Comparison of ENCODE assay signal across 13 mouse cellular contexts in genomic region chr5:64624205-64624604, GRCm38 (mm10).
DNase-seq lines count a peak whose midpoint lies in the region; ATAC-seq lines count a peak whose summit lies in the region.
"Had no signal": no experiment of that assay in that cellular context is flagged by ENCODE, and none has a peak within 500 bp of the region (broad histone marks: within the 10 kb centered on the region; RNA-seq: fewer than 3 reads in every experiment).

No protein-coding gene starts in this region.

- H3K27ac ChIP-seq in liver, embryonic 12.5 days = peak overlapping the region; percentile 12; the same call in 1 of the 2 replicates
- no peak overlapping the region for H3K27ac ChIP-seq in liver, embryonic 11.5 days (ENCODE audit: low read depth, low read length)
- peak overlapping the region; percentile 28 for H3K27ac ChIP-seq in intestine, embryonic 14.5 days (ENCODE audit: low read depth)
- peak overlapping the region; percentile 92 for H3K27ac ChIP-seq in kidney, embryonic 16.5 days (ENCODE audit: low read length)
- H3K27ac ChIP-seq in stomach, embryonic 15.5 days = peak overlapping the region; percentile 85
- no peak overlapping the region for H3K27ac ChIP-seq in forebrain, embryonic 13.5 days
- H3K27ac ChIP-seq: embryonic facial prominence, embryonic 10.5 days; heart, embryonic 15.5 days; hindbrain, embryonic 15.5 days; liver, embryonic 14.5 days had no signal

- H3K4me2 ChIP-seq in liver, embryonic 12.5 days = no peak overlapping the region
- no peak overlapping the region for H3K4me2 ChIP-seq in liver, embryonic 11.5 days
- H3K4me2 ChIP-seq in intestine, embryonic 14.5 days (ENCODE audit: low read length) = no peak overlapping the region
- no peak overlapping the region; the same call in 1 of the 2 replicates for H3K4me2 ChIP-seq in kidney, embryonic 16.5 days (replicated peaks; ENCODE audit: low read depth, low read length)
- no peak overlapping the region for H3K4me2 ChIP-seq in stomach, embryonic 15.5 days
- H3K4me2 ChIP-seq in forebrain, embryonic 13.5 days = no peak overlapping the region
- H3K4me2 ChIP-seq: heart, embryonic 15.5 days; hindbrain, embryonic 15.5 days had no signal

- no peak overlapping the region for H3K4me3 ChIP-seq in liver, embryonic 12.5 days
- H3K4me3 ChIP-seq in liver, embryonic 11.5 days (ENCODE audit: low read depth, low read length) = no peak overlapping the region
- no peak overlapping the region for H3K4me3 ChIP-seq in intestine, embryonic 14.5 days (ENCODE audit: low read depth, low read length)
- H3K4me3 ChIP-seq in kidney, embryonic 16.5 days (ENCODE audit: low read length) = no peak overlapping the region
- H3K4me3 ChIP-seq in stomach, embryonic 15.5 days (replicated peaks) = no peak overlapping the region
- no peak overlapping the region for H3K4me3 ChIP-seq in forebrain, embryonic 13.5 days
- H3K4me3 ChIP-seq: embryonic facial prominence, embryonic 10.5 days; heart, embryonic 15.5 days; hindbrain, embryonic 15.5 days had no signal

- 70% methylated on average over 6 of the region's 6 CpGs for WGBS in liver, embryonic 12.5 days (ENCODE audit: insufficient replicate concordance)
- WGBS in liver, embryonic 11.5 days = 77% methylated on average over 6 of the region's 6 CpGs
- 61% methylated on average over 6 of the region's 6 CpGs for WGBS in intestine, embryonic 14.5 days
- WGBS in kidney, embryonic 16.5 days = 58% methylated on average over 6 of the region's 6 CpGs
- WGBS in stomach, embryonic 15.5 days = 68% methylated on average over 6 of the region's 6 CpGs
- 79% methylated on average over 6 of the region's 6 CpGs for WGBS in forebrain, embryonic 13.5 days

- ATAC-seq in liver, embryonic 12.5 days = no peak
- ATAC-seq in liver, embryonic 11.5 days (replicated peaks; ENCODE audit: low FRiP score) = no peak
- no peak for ATAC-seq in intestine, embryonic 14.5 days (replicated peaks; ENCODE audit: low FRiP score, low TSS enrichment, low read depth)
- ATAC-seq in kidney, embryonic 16.5 days (ENCODE audit: low FRiP score, low TSS enrichment) = peak; percentile 68
- ATAC-seq in stomach, embryonic 15.5 days (ENCODE audit: insufficient read depth, low FRiP score, low read depth) = peak; percentile 40; the same call in 1 of the 2 replicates
- no peak for ATAC-seq in forebrain, embryonic 13.5 days

- H3K9me3 ChIP-seq in liver, embryonic 12.5 days (replicated peaks) = no peaks in the 10 kb centered on the region
- no peaks in the 10 kb centered on the region for H3K9me3 ChIP-seq in liver, embryonic 11.5 days (ENCODE audit: control insufficient read depth, low read length)
- no peaks in the 10 kb centered on the region for H3K9me3 ChIP-seq in intestine, embryonic 14.5 days (ENCODE audit: control insufficient read depth, low read length)
- H3K9me3 ChIP-seq in kidney, embryonic 16.5 days (ENCODE audit: low read length) = no peaks in the 10 kb centered on the region
- no peaks in the 10 kb centered on the region for H3K9me3 ChIP-seq in stomach, embryonic 15.5 days
- no peaks in the 10 kb centered on the region for H3K9me3 ChIP-seq in forebrain, embryonic 13.5 days (replicated peaks)
- H3K9me3 ChIP-seq: embryonic facial prominence, embryonic 10.5 days; heart, embryonic 15.5 days; hindbrain, embryonic 15.5 days had no signal

- H3K27me3 ChIP-seq in liver, embryonic 12.5 days (replicated peaks) = peaks cover 31% of the 10 kb centered on the region
- H3K27me3 ChIP-seq in liver, embryonic 11.5 days (replicated peaks; ENCODE audit: control insufficient read depth, insufficient read depth, low read length) = peaks cover 3% of the 10 kb centered on the region; the same call in 1 of the 2 replicates
- no peaks in the 10 kb centered on the region for H3K27me3 ChIP-seq in intestine, embryonic 14.5 days (replicated peaks; ENCODE audit: control insufficient read depth, insufficient read depth, low read length)
- H3K27me3 ChIP-seq in kidney, embryonic 16.5 days (ENCODE audit: insufficient read depth, low read length) = no peaks in the 10 kb centered on the region
- no peaks in the 10 kb centered on the region for H3K27me3 ChIP-seq in stomach, embryonic 15.5 days (replicated peaks)
- H3K27me3 ChIP-seq in forebrain, embryonic 13.5 days = no peaks in the 10 kb centered on the region
- H3K27me3 ChIP-seq: heart, embryonic 15.5 days; hindbrain, embryonic 15.5 days had no signal

- H3K36me3 ChIP-seq in liver, embryonic 12.5 days = no peaks in the 10 kb centered on the region
- H3K36me3 ChIP-seq in liver, embryonic 11.5 days (ENCODE audit: control insufficient read depth, insufficient read depth, low read length) = no peaks in the 10 kb centered on the region
- no peaks in the 10 kb centered on the region for H3K36me3 ChIP-seq in intestine, embryonic 14.5 days (ENCODE audit: control insufficient read depth, insufficient read depth, low read length)
- no peaks in the 10 kb centered on the region for H3K36me3 ChIP-seq in kidney, embryonic 16.5 days (ENCODE audit: insufficient read depth, low read length)
- no peaks in the 10 kb centered on the region for H3K36me3 ChIP-seq in stomach, embryonic 15.5 days
- H3K36me3 ChIP-seq in forebrain, embryonic 13.5 days (ENCODE audit: poor library complexity, severe bottlenecking) = no peaks in the 10 kb centered on the region
- H3K36me3 ChIP-seq: embryonic facial prominence, embryonic 10.5 days; heart, embryonic 15.5 days; hindbrain, embryonic 15.5 days had no signal

- H3K4me1 ChIP-seq in liver, embryonic 12.5 days = peaks cover 37% of the 10 kb centered on the region
- H3K4me1 ChIP-seq in liver, embryonic 11.5 days (replicated peaks; ENCODE audit: control insufficient read depth, insufficient read depth, low read length) = peaks cover 14% of the 10 kb centered on the region
- peaks cover 2% of the 10 kb centered on the region; the same call in 1 of the 2 replicates for H3K4me1 ChIP-seq in intestine, embryonic 14.5 days (replicated peaks; ENCODE audit: control insufficient read depth, insufficient read depth, low read length)
- peaks cover 34% of the 10 kb centered on the region for H3K4me1 ChIP-seq in kidney, embryonic 16.5 days (ENCODE audit: insufficient read depth, low read length)
- H3K4me1 ChIP-seq in stomach, embryonic 15.5 days = no peaks in the 10 kb centered on the region; the same call in 1 of the 2 replicates
- H3K4me1 ChIP-seq in forebrain, embryonic 13.5 days = no peaks in the 10 kb centered on the region
- H3K4me1 ChIP-seq: hindbrain, embryonic 15.5 days had no signal

- no peak overlapping the region for H3K9ac ChIP-seq in liver, embryonic 12.5 days
- H3K9ac ChIP-seq in liver, embryonic 11.5 days (ENCODE audit: low read depth, low read length) = no peak overlapping the region
- no peak overlapping the region for H3K9ac ChIP-seq in intestine, embryonic 14.5 days (ENCODE audit: low read length)
- H3K9ac ChIP-seq in kidney, embryonic 16.5 days (replicated peaks; ENCODE audit: low read length) = no peak overlapping the region
- H3K9ac ChIP-seq in stomach, embryonic 15.5 days = no peak overlapping the region
- H3K9ac ChIP-seq in forebrain, embryonic 13.5 days = no peak overlapping the region
- H3K9ac ChIP-seq: heart, embryonic 15.5 days; hindbrain, embryonic 15.5 days; liver, embryonic 14.5 days had no signal

- no peak for DNase-seq in liver, embryonic 11.5 days (ENCODE audit: low spot score)
- DNase-seq in intestine, embryonic 14.5 days (ENCODE audit: low spot score) = no peak
- no peak for DNase-seq in gastrocnemius, postnatal 25 days
- DNase-seq: adrenal gland, postnatal 36 days; cerebellum, postnatal 25 days had no signal

Comparison
In these comparisons a context has a peak if more than half of its experiments do, and no peak if none do; other contexts are left out.
1. H3K27ac ChIP-seq: peak in liver, embryonic 12.5 days (single experiment), intestine, embryonic 14.5 days (single experiment), kidney, embryonic 16.5 days (single experiment) and stomach, embryonic 15.5 days (single experiment); none in liver, embryonic 11.5 days (single experiment) and forebrain, embryonic 13.5 days (single experiment).
2. ATAC-seq: peak in kidney, embryonic 16.5 days (single experiment) and stomach, embryonic 15.5 days (single experiment); none in liver, embryonic 12.5 days (single experiment), liver, embryonic 11.5 days (single experiment), intestine, embryonic 14.5 days (single experiment) and forebrain, embryonic 13.5 days (single experiment).